Mouse (Mus musculus): ENCODE data around the gene Rasa2.

DNA sequence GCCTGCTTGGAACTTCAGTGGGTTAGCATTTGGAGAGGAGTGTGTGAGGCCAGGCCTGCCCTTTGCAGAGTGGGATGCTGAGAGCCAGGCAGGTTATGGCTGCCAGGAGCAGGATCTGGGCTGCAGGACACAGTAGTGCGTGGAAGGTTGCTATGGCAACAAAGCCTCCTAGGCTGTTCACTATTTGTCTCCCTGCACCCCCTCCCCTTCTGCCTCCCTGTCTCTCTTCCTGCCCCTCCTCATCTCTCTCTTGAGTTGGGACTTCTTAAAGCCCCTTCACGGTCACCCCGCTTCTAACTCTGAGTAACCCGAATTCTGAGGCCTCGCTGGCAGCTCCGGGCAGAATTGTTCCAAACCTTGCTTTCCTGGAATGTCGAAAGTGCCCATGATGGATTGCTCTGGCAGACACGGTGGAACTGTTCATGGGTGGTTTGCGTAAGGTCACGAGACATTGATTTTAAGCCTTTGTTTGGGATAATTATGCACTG is 125.4 kb downstream of the Rasa2 start:
- TF ChIP-seq CTCF (IDR thresholded peaks at IDR 0.05; ENCODE audit: borderline replicate concordance, extremely low read depth, insufficient read depth, insufficient read length) (no peak), POLR2A (IDR thresholded peaks at IDR 0.05; ENCODE audit: borderline replicate concordance, extremely low read depth, insufficient read depth, insufficient read length, poor library complexity, severe bottlenecking) (no peak)

All from brain, embryonic 14.5 days (tissue).